Mouse (Mus musculus) gonadal fat pad, adult 2 months (tissue): ENCODE measurements around the gene Lrrn2. TPM values are rescaled to one million over a fixed set of nuclear protein-coding genes. Genes with fewer than 3 reads are reported as not detected.

Source experiments
- DNase-seq: peaks from one replicate; pipeline ENCODE4 v3.0.0-alpha.2; 2012; ENCODE audit warnings: low read depth
- polyA plus RNA-seq: library from polyadenylated mRNA; depleted of rRNA; stranded (reverse); fragments of >200 nt; gene quantifications from 2 replicates; pipeline ENCODE4 v1.2.3, GENCODE M21; 2012

Lrrn2 gene
- polyA plus RNA-seq, 1 experiment: 5.2 TPM

DNA sequence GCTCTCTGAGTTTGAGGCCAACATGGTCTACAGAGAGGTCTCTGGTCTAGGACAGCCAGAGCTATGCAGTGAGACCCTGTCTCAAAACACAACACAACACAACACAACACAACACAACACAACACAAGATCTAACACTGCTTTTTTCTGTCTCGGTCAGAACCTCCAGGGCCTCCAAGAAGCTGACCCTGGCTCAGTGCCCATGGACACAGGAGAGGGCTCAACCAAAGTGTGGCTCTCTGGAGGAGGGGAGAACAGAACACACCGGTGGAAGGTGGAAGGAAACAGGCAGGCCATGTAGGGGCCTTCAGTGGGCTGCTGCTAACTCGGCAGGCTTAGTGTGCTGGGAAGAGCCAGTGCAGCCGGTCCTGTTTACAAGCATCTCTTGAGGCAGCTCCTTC lies 5.6 kb downstream of the Lrrn2 start:
- no peak for DNase-seq

GRCm38 (mm10) chr1:132886626-132887025 lies 6.6 kb downstream of the Lrrn2 start:
- no peak for DNase-seq

DNA sequence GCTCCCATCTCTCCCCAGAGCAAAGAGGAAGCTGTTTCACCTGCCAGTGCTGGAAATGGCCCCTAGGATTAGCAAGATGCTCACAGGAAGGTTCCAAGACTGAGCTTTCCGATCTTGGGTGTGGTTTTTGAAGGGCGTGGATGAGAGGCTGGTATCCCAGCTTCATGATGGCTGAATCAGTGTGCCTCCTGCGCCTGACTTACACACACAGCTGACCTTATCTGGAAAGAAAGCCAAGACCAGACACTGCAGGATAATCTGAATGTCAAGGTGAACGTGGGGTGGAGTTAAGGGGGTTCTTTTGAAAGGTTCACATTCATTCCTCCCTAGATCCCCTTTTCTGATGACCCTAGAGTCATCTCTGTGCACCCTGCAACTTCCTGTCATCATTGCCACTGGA lies 8.7 kb downstream of the Lrrn2 start:
- no peak for DNase-seq

DNA sequence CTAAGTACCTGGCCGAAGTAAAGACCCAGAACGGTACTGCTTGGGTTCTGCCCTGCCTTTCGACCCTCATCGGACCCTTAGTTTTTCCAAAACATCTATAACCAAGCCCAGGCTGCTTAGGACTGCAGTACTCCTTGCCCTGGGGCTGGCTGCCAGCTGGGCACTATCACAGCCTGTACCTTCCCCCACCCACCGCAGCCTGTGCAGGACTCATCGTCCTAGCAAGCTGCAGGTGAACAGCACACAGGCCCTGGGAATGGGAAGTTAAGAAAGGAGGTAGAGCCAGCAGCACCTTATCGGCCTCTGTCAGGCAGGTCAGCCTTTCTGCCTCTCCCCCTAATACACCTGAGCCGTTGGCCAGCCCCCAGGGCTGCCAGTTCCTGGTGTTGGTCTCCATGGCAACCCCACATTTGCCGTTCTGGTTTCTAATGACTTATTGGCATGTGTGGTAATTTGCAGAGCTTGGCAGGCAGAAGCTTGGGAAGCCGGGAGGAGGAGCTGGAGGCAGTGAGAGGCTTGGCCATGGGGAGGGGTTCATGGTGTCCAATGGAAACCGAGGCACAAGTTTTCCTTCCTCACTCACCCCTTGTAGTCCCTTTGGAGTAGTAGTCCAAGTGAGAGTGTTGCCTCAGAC lies 10.2 kb downstream of the Lrrn2 start:
- DNase-seq: no peak

DNA sequence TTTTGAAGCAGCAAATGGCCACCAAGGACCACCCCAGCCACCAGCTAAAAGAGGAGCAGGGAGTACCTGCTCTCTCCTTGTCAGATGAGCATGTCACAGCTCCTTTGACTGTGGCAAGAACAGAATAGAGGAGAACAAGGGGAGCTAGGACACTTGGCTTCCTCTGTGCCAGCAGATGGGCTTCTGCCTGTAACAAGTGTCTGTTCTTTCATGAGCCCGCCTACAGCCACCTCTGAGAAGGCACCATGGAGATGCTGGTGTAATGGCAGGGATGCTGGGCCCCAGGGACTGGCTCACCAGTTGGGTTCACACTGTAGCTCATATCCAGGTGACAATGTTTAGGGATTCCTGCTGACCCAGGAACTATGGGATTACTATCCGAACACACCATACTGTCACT lies 12.0 kb downstream of the Lrrn2 start:
- DNase-seq: no peak

- no peak for DNase-seq
Measured at GRCm38 (mm10) chr1:132893311-132894077, 13.4 kb downstream of the Lrrn2 start.

- no peak for DNase-seq
Measured at GRCm38 (mm10) chr1:132899029-132899428, 19.0 kb downstream of the Lrrn2 start.

DNA sequence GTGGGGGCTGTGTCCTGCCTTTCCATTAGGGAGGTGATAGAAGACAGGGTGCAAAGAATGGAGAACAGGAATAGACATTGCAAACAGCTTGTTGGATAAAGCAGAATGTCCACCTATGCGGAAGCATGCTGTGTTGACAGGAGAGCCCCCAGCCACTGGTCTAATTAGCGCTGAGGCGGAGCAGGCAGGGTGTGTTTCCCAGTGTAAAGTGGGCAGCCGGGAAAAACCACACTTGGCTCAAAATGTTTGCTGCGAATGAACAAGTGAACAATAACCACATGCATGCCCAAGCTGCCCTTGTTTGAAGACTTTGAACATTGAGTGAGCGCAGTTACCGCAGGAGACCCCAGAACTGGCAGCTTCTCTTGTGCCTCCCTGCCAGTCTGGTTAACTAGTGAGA lies 19.6 kb downstream of the Lrrn2 start:
- DNase-seq: no peak

DNA sequence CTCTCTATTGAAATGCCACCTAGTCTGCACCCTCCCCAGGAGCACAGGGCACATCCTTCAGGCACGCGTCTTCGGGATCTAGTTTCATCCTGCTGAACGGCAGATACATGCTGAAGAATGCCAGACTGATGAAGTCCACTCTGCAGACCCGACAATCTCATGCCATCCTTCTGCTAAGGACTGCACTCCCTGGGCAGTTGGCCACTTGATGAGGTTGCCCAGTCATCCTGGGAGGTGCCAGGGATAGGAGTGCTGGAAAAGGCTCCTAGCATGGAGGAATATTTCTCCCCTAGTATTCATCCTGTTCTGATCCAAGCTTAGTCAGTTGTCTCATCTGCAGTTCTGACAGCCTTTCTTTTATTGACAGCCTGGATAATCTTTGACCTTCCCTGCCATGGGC lies 20.9 kb downstream of the Lrrn2 start:
- DNase-seq: no peak

GRCm38 (mm10) chr1:132903519-132903918 lies 23.4 kb downstream of the Lrrn2 start:
- DNase-seq: no peak

DNA sequence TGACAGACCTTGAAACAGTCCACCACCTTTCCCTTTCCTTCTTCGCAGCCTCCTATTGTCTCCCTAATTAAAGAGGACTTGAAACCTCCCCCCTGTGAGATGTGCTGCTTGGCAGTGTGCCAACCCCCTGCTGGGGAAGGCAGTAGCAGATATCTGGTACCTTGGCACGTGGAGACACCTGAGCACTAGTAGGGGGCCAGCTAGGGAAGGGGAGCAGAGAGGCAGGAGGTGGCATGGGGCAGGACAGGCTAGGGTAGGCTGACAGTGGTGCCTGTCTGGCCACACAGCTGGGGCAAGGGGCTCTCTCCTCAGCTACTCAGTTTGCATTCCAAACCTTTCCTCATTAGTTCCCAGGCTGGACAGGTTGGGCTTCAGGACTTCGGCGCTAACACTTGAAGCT lies 29.0 kb downstream of the Lrrn2 start:
- no peak for DNase-seq

- no peak for DNase-seq
Measured at GRCm38 (mm10) chr1:132909951-132910350, 29.9 kb downstream of the Lrrn2 start.

GRCm38 (mm10) chr1:132910414-132911041 lies 30.5 kb downstream of the Lrrn2 start:
- no peak for DNase-seq

GRCm38 (mm10) chr1:132915849-132916493 lies 35.9 kb downstream of the Lrrn2 start:
- no peak for DNase-seq

- no peak for DNase-seq
Measured at GRCm38 (mm10) chr1:132917554-132917953, 37.5 kb downstream of the Lrrn2 start.

- no peak for DNase-seq
Measured at GRCm38 (mm10) chr1:132918117-132918680, 38.1 kb downstream of the Lrrn2 start.

DNA sequence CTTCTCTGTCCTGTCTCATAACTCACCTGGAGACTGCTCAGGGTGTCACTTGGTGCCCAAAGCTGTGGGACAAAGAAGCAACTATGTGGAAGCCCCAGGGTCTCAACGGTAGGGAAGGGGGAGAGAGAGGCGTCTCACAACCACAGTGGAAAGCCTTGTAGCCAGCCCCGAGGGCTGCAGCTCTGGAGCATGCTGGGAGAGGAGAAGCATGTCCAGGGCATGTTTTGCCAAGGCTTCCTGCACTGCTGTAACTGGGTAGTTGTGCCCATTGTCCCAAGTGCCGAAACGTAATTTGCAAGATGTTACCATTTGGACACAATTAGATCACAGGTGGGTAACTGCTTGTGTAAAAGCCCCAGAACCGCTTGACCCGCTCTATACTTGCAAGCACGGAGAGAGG lies 39.2 kb downstream of the Lrrn2 start:
- no peak for DNase-seq

- DNase-seq: no peak
Measured at GRCm38 (mm10) chr1:132921071-132921470, 41.0 kb downstream of the Lrrn2 start.

DNA sequence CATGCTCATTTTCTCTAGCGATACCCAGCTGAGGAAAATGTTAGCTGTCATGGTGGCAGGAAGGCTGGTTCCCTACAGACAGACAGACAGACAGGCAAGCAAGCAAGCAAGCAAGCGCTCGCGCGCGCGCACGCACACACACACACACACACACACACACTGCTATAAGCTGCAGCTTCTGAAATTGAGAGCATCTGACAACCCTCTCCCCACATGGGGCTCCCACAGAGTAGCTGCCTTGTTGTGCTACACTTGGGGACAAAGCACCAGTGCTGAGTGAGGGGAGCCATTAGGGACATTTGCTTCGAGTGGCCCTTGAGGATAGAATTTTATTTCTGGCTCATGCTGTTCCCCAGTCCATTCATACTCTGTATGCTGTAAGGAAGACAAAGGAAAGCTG lies 42.2 kb downstream of the Lrrn2 start:
- no peak for DNase-seq

- DNase-seq: no peak
Measured at GRCm38 (mm10) chr1:132925270-132925669, 45.2 kb downstream of the Lrrn2 start.

- DNase-seq: no peak
Measured at GRCm38 (mm10) chr1:132928032-132928906, 48.2 kb downstream of the Lrrn2 start.
